Mouse (Mus musculus) MEL (cell line): ENCODE data around the gene Gabra6. TPM values are rescaled to one million over a fixed set of nuclear protein-coding genes. Genes with fewer than 3 reads are reported as not detected.

Source experiments
- DNase-seq: peaks from one replicate; pipeline ENCODE4 v3.0.0; 2011; ENCODE audit warnings: low read depth, low spot score
- H3K27ac ChIP-seq: 2 replicates; pipeline ENCODE4 v1.5.1; 2012; ENCODE audit warnings: low read depth, mild to moderate bottlenecking, control low read depth, low read length, moderate library complexity; ENCODE audit not compliant: control insufficient read depth
- H3K27me3 ChIP-seq, 2 experiments: fragments of 150-350 bp in 1 of 2; sonication (generic) in 1 of 2; 2 replicates each; pipeline ENCODE4 v1.6.1; 2012; ENCODE audit warnings: low read length in 2 of 2, mild to moderate bottlenecking in 2 of 2, improper control_type of control experiment in 1 of 2, moderate library complexity in 1 of 2; ENCODE audit not compliant: insufficient read depth in 2 of 2, control insufficient read depth in 1 of 2
- H3K36me3 ChIP-seq, 2 experiments: 2 replicates each; pipeline ENCODE4 v1.6.1; 2012 to 2014; ENCODE audit warnings: low read length in 2 of 2, improper control_type of control experiment in 1 of 2, inconsistent platforms in 1 of 2, mild to moderate bottlenecking in 1 of 2; ENCODE audit not compliant: insufficient read depth in 2 of 2, control insufficient read depth in 1 of 2
- H3K4me1 ChIP-seq, 2 experiments: fragments of 150-350 bp in 1 of 2; sonication (generic) in 1 of 2; 2 replicates each; pipeline ENCODE4 v1.6.1; 2012; ENCODE audit warnings: low read length in 2 of 2, improper control_type of control experiment in 1 of 2, mild to moderate bottlenecking in 1 of 2; ENCODE audit not compliant: insufficient read depth in 2 of 2, control insufficient read depth in 1 of 2
- H3K4me3 ChIP-seq, 2 experiments: fragments of 150-350 bp in 1 of 2; sonication (generic) in 1 of 2; 2 replicates each; pipeline ENCODE4 v1.5.1; 2012; ENCODE audit warnings: low read depth in 2 of 2, low read length in 2 of 2, mild to moderate bottlenecking in 2 of 2, moderate library complexity in 2 of 2, control low read depth in 1 of 2, improper control_type of control experiment in 1 of 2; ENCODE audit not compliant: control insufficient read depth in 1 of 2, insufficient read depth in 1 of 2
- H3K79me2 ChIP-seq: 2 replicates; pipeline ENCODE4 v1.6.1; 2012; ENCODE audit warnings: mild to moderate bottlenecking, low read length, moderate library complexity; ENCODE audit not compliant: control insufficient read depth, poor library complexity, insufficient read depth
- H3K9ac ChIP-seq: 2 replicates; pipeline ENCODE4 v1.6.1; 2012; ENCODE audit warnings: low read depth, mild to moderate bottlenecking, control low read depth, low read length, moderate library complexity; ENCODE audit not compliant: control insufficient read depth, poor library complexity, severe bottlenecking
- H3K9me3 ChIP-seq: fragments of 150-350 bp; sonication (generic); replicated peaks from 2 replicates; pipeline ENCODE4 v1.6.1; 2012; ENCODE audit warnings: mild to moderate bottlenecking, low read length, improper control_type of control experiment, moderate library complexity; ENCODE audit not compliant: insufficient read depth
- CHD2 ChIP-seq: IDR thresholded peaks from 2 replicates; pipeline ENCODE4 v1.6.1; 2011; ENCODE audit warnings: low read length, improper control_type of control experiment
- E2F4 ChIP-seq: IDR thresholded peaks from 2 replicates; pipeline ENCODE4 v1.6.1; 2011; ENCODE audit warnings: low read depth, low read length, improper control_type of control experiment, borderline replicate concordance
- EP300 ChIP-seq, 2 experiments: IDR thresholded peaks; 2 replicates each; pipeline ENCODE4 v1.6.1; 2011; ENCODE audit warnings: improper control_type of control experiment in 2 of 2, low read length in 2 of 2, low read depth in 1 of 2, mild to moderate bottlenecking in 1 of 2
- MAFK ChIP-seq: IDR thresholded peaks from 2 replicates; pipeline ENCODE4 v1.6.1; 2011; ENCODE audit warnings: low read depth, mild to moderate bottlenecking, low read length, improper control_type of control experiment, borderline replicate concordance
- MYB ChIP-seq: IDR thresholded peaks from 2 replicates; pipeline ENCODE4 v1.6.1; 2011; ENCODE audit warnings: mild to moderate bottlenecking, low read depth, low read length, improper control_type of control experiment
- RCOR1 ChIP-seq: IDR thresholded peaks from 2 replicates; pipeline ENCODE4 v1.6.1; 2012; ENCODE audit warnings: low read depth, mild to moderate bottlenecking, inconsistent platforms, low read length, improper control_type of control experiment
- SMC3 ChIP-seq: IDR thresholded peaks from 2 replicates; pipeline ENCODE4 v1.6.1; 2011; ENCODE audit warnings: low read depth, low read length, improper control_type of control experiment
- ZKSCAN1 ChIP-seq: IDR thresholded peaks from 2 replicates; pipeline ENCODE4 v1.6.1; 2012; ENCODE audit warnings: low read depth, mild to moderate bottlenecking, inconsistent platforms, low read length, improper control_type of control experiment, moderate library complexity
- polyA plus RNA-seq, 2 experiments: library from polyadenylated mRNA; stranded (reverse) in 1 of 2; unstranded in 1 of 2; fragments of >175 nt in 1 of 2; fragments of >200 nt in 1 of 2; gene quantifications; 2 replicates each; pipeline versions ENCODE4 v1.2.1 to v1.2.4; 2012; ENCODE audit warnings: low replicate concordance in 2 of 2, low read depth in 1 of 2; ENCODE audit not compliant: insufficient read length in 2 of 2, insufficient read depth in 1 of 2, missing spikeins in 1 of 2
- total RNA-seq: library from RNA; depleted of rRNA; stranded (reverse); fragments of 300-350 nt; gene quantifications from 2 replicates; pipeline ENCODE4 v1.2.3, GENCODE M21; 2012; rRNA removed

The Gabra6 gene
- total and polyA plus RNA-seq, 3 experiments = not detected

DNA sequence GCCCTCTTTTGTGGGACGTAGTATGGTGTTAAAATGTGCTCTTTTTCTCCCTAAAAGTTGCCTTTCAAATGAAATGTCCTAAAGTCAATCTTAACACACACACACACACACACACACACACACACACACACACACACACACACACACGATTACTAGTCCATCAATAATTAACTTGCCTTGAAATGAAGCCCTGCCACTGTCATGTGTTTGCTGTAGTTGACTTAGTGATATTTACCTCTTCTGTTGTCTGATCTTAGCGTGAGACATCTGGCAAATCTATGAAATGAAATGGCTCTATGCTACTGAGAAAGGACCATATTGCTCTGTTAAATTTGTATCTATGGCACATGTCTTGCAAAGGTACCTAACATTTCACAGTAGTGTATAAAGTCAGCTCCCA lies 61.9 kb downstream of the Gabra6 start:
- H3K4me1 ChIP-seq = no peaks in the 10 kb centered on the region
- H3K27me3 ChIP-seq = no peaks in the 10 kb centered on the region
- no peaks in the 10 kb centered on the region for H3K79me2 ChIP-seq
- no peak overlapping the region for H3K4me3 ChIP-seq
- no peak for TF ChIP-seq MAFK
- no peak for TF ChIP-seq RCOR1
- no peak for TF ChIP-seq SMC3
- TF ChIP-seq MYB = no peak
- TF ChIP-seq E2F4 = no peak
- no peak for TF ChIP-seq ZKSCAN1
- TF ChIP-seq CHD2 = no peak
- no peak for TF ChIP-seq EP300 (IDR thresholded peaks at IDR 0.05; ENCODE audit: low read depth in 1 of 2, low read length in 2 of 2)
- H3K9me3 ChIP-seq = no peaks in the 10 kb centered on the region
- no peak overlapping the region for H3K27ac ChIP-seq
- H3K9ac ChIP-seq = no peak overlapping the region
- H3K36me3 ChIP-seq = no peaks in the 10 kb centered on the region
- DNase-seq = no peak

Other genes starting within 250 kb of the Gabra6 start
- not detected in 2 replicates for gene Gabra1, start 138.1 kb downstream of the Gabra6 start, total RNA-seq
- gene Gabra1, start 138.1 kb downstream of the Gabra6 start, polyA plus RNA-seq = not detected
- not detected in 2 replicates for gene Gabrb2, start 98.7 kb upstream of the Gabra6 start, total RNA-seq
- not detected for gene Gabrb2, start 98.7 kb upstream of the Gabra6 start, polyA plus RNA-seq